Mouse (Mus musculus): ENCODE results near the gene Mthfs.

GRCm38 (mm10) chr9:89263968-89264367 lies 53.5 kb downstream of the Mthfs start:
- TF ChIP-seq EP300 (IDR thresholded peaks at IDR 0.05; ENCODE audit: low read depth) (no peak), CTCF (IDR thresholded peaks at IDR 0.05; ENCODE audit: low read depth) (no peak)
